Mouse (Mus musculus): ENCODE data around the gene Tmbim6. TPM values are rescaled to one million over a fixed set of nuclear protein-coding genes. Genes with fewer than 3 reads are reported as not detected.

Gene Tmbim6
- polyA plus RNA-seq, 1 experiment from 2014 or later = 267 TPM

DNA sequence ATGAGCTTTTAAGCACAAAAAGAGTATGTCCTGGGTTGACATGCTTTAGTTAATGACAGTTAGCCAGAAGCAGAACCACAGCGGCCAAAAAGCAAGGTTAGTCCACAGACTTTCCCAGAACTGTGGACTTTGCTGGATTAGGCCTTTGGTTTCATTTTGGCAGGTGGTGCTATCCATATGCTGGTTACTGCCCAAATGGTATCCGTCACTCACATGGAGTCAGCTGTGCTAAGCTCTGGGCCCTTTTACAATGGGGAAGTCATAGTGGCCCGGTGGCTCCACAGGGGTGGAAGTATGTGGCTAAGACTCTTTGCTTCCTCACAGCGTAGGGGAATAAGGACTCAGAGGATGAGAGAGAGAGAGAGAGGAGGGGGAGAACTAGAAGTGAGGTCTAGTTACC lies 4.7 kb upstream of the Tmbim6 start:
- no peaks in the 10 kb centered on the region for H3K9me3 ChIP-seq
- H3K36me3 ChIP-seq (replicated peaks) = no peaks in the 10 kb centered on the region
- H3K27ac ChIP-seq = no peak overlapping the region
- DNase-seq (ENCODE audit: extremely low spot score, low spot score) = no peak
- H3K4me3 ChIP-seq = no peak overlapping the region
- WGBS = 78% methylated on average over 4 of the region's 4 CpGs
- no peaks in the 10 kb centered on the region for H3K27me3 ChIP-seq (ENCODE audit: poor library complexity, severe bottlenecking)
- H3K4me1 ChIP-seq = peaks cover 20% of the 10 kb centered on the region

DNA sequence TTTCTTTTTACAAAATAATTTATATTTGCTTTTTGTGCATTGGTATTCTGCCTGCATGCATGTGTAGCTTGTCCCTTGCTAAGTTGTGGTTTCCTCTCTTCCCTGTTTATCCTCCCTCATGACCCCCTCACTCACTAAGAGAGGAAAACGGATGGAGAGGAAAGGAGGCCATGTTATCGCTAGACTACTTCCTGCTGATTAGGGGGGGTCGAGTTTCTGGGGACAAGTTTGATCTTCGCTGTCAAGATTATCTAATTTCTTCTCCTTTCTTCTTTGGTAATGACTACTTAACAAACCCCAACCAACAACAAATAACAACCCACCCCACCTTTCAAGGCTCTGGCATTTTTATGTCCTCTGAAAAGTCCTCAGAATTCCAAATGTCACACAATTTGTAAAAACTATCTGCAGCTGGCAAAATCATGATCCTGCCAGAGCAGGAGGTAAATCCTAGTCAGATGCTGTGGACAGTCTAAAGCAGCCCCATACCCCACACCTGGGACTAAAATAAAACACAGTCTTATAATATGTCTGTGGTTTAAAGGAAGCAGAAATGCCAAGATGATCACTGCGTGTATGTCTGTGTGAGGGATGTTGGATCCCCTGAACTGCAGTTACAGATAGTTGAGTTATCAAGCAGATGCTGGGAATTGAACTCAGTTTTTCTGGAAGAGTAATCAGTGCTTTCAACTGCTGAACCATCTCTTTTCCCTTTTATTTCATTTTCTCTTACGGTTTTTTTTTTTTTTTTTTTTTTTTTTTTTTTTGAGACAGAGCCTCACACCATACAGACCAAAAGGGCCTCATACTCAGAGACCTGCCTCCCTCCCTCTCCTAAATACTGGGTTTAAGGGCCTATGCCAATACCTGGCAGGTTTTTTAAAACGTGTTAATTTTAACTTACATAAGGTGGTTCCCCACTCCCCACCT lies 1.9 kb upstream of the Tmbim6 start:
- Histone ChIP-seq H3K4me3 (no peak overlapping the region), H3K4me1 (peaks cover 37% of the 10 kb centered on the region)
- WGBS = 75% methylated on average over 7 of the region's 7 CpGs

DNA sequence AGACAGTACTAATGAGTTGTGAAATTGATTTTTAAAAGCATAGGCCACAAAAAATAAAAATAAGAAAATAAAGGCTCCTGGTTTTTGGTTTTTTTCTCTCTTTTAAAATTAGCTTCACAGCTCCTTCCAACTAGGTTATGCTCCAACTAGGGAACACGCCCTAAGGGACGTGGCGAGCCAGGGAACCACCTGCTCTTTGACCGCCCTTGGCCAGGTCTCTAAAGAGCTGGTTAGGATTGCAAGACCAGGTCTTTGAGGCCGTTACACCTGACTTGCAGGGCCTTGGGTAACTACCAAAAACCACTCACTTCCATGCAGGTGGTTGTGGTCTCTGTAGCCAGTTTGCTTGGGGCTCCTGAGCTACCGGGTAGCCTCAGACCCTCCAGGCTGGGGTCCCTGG lies 707 bp upstream of the Tmbim6 start:
- 85% methylated on average over 6 of the region's 6 CpGs for WGBS
- Histone ChIP-seq H3K9me3 (no peaks in the 10 kb centered on the region), H3K4me3 (peak overlapping the region; percentile 87), H3K27ac (peak overlapping the region; percentile 94), H3K36me3 (replicated peaks) (no peaks in the 10 kb centered on the region), H3K4me1 (peaks cover 49% of the 10 kb centered on the region), H3K27me3 (ENCODE audit: poor library complexity, severe bottlenecking) (no peaks in the 10 kb centered on the region)
- DNase-seq (ENCODE audit: extremely low spot score, low spot score) = no peak

More for the DNA sequence above, 1.9 kb upstream of the Tmbim6 start:
- Histone ChIP-seq H3K27me3 (ENCODE audit: poor library complexity, severe bottlenecking) (no peaks in the 10 kb centered on the region), H3K9me3 (no peaks in the 10 kb centered on the region), H3K36me3 (replicated peaks) (no peaks in the 10 kb centered on the region), H3K27ac (no peak overlapping the region)
- no peak for DNase-seq (ENCODE audit: extremely low spot score, low spot score)

DNA sequence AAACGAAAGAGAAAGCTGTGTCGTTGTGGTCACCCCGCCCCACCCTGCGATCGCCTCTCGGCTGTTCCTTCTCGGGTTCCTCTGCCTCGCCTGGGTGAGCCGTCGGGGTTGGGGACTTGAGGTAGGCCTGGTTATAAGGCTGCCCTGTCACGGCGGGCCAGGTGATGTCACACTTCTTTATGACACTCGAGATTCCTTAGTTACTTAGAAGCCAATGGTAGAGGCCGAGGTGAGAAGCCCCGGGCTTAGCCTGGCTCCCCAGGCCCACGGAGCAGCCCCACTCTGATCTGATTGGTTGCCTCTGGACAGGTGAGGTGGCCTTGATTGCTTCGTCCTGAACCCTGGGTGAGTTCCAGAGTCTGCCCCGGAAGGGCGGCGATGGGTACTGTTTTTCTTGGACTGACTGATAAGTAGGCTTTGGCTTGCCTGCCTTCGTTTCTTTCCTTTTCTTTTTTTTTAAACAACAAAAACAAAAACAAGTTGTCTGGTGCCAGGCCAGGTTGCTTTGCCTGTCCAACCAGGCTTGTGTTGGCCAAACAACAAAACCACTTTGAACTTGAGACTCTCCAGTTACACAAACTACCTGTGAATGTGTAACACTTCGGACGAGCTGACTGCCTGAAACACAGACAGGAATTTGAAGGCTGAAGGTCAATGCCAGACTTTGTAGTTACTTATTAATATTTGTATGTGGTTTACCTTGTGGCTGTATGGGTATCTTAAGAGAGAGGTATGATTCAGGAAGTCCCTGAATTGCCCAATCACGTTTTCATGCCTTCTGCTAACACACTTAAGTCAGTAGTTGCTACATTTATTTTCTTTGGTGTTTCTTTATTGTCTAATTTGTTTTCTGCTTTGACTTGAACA lies 937 bp downstream of the Tmbim6 start:
- Histone ChIP-seq H3K27me3 (ENCODE audit: poor library complexity, severe bottlenecking) (no peaks in the 10 kb centered on the region), H3K9me3 (no peaks in the 10 kb centered on the region), H3K27ac (peak overlapping the region; percentile 94), H3K4me3 (peak overlapping the region; percentile 87), H3K36me3 (replicated peaks) (no peaks in the 10 kb centered on the region), H3K4me1 (peaks cover 55% of the 10 kb centered on the region)
- no peak for DNase-seq (ENCODE audit: extremely low spot score, low spot score)
- WGBS = 15% methylated on average over 24 of the region's 24 CpGs

DNA sequence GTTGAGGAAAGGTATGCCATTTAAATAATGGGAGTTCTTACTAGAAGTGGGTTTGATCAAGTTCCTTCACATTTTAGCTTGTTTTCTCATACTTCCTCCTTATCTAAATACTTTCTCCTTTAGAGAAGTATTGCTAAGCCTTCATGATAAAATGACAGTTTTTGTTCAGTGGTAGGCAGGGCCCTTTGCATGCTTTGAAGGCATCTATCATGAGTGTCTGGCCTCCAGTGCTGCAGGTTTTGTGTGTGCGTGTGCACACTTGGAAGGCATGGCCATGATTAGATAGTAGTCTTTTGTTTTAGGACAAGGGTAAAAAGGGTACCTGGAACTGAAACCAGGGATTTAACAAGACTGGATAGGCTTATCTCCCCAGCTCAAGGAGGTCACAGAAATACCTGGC lies 3.8 kb downstream of the Tmbim6 start:
- Histone ChIP-seq H3K36me3 (replicated peaks) (peaks cover 21% of the 10 kb centered on the region), H3K4me1 (peaks cover 65% of the 10 kb centered on the region), H3K27ac (no peak overlapping the region), H3K4me3 (no peak overlapping the region), H3K9me3 (no peaks in the 10 kb centered on the region), H3K27me3 (ENCODE audit: poor library complexity, severe bottlenecking) (no peaks in the 10 kb centered on the region)
- DNase-seq (ENCODE audit: extremely low spot score, low spot score) = no peak
- WGBS = 85% methylated on average over 1 of the region's 1 CpGs

- DNase-seq (ENCODE audit: extremely low spot score, low spot score) = no peak
- no peaks in the 10 kb centered on the region for H3K27me3 ChIP-seq (ENCODE audit: poor library complexity, severe bottlenecking)
- H3K27ac ChIP-seq = no peak overlapping the region
- peaks cover 25% of the 10 kb centered on the region for H3K36me3 ChIP-seq (replicated peaks)
- no peaks in the 10 kb centered on the region for H3K9me3 ChIP-seq
- no peak overlapping the region for H3K4me3 ChIP-seq
- WGBS = 87% methylated on average over 4 of the region's 4 CpGs
- H3K4me1 ChIP-seq = peaks cover 61% of the 10 kb centered on the region
Observed at GRCm38 (mm10) chr15:99396875-99397274, 4.2 kb downstream of the Tmbim6 start.

DNA sequence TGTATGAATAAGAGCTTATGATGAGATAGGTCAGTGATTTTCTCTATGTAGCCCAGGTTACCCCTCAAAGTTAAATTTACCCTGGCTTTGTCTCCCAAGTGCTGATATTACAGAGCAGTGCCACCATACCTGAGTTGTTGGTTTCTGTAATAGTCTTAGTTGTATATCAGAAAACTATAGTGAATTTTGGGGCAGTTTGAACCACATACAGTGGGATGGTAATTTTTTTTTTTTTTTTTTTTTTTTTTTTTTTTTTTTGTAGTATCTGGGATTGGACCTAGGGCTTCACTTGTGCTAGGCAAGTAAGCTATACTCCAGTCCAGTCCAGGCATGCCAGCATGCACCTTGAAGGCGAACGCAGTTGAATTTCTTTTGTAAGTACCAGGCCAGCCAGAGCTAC lies 4.9 kb downstream of the Tmbim6 start:
- Histone ChIP-seq H3K4me3 (no peak overlapping the region), H3K4me1 (peaks cover 53% of the 10 kb centered on the region), H3K27me3 (ENCODE audit: poor library complexity, severe bottlenecking) (no peaks in the 10 kb centered on the region)

DNA sequence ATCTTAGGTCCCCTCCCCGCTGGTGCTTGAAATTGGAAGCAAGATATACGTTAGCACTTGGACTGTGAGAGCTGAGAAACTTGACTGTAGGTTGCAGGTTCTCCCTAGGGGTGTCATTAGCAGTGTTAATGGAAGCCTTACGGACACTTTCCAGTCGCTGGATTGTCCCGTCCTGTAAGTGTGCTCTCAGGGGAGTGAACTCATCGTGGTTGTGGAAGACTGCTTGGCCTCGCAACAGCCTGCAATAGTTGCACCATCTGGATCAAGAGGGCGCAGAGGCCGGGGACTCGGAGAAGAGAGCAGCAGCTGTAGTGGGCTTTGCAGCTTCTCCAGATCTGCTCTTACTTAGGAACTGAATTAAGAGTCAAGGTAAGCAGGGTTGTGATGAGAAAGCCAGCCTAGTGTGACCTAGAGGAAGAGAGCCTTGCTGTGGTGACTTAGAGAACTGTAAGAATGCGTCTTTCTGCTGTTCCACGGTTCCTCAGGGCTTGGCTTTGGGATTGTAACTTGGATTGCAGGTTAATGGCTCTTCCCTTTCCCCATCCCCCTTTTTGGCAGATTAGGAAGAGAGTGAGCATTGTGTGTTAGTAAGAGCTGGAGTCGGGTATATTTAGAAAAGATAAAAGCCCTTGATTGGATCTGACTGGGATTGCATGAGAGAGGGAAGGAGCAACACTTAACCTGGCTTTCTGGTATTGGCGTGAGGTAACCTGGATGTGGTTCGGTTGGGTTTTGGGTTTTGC lies 7.0 kb downstream of the Tmbim6 start:
- no peak overlapping the region for H3K27ac ChIP-seq
- peaks cover 53% of the 10 kb centered on the region for H3K36me3 ChIP-seq (replicated peaks)
- no peak overlapping the region for H3K4me3 ChIP-seq
- H3K9me3 ChIP-seq = no peaks in the 10 kb centered on the region
- no peaks in the 10 kb centered on the region for H3K27me3 ChIP-seq (ENCODE audit: poor library complexity, severe bottlenecking)
- WGBS = 86% methylated on average over 15 of the region's 15 CpGs
- peaks cover 39% of the 10 kb centered on the region for H3K4me1 ChIP-seq
- DNase-seq (ENCODE audit: extremely low spot score, low spot score) = no peak

More for the DNA sequence above, 4.9 kb downstream of the Tmbim6 start:
- WGBS = 98% methylated on average over 2 of the region's 2 CpGs
- no peak overlapping the region for H3K27ac ChIP-seq
- H3K9me3 ChIP-seq = no peaks in the 10 kb centered on the region
- DNase-seq (ENCODE audit: extremely low spot score, low spot score) = no peak
- peaks cover 33% of the 10 kb centered on the region for H3K36me3 ChIP-seq (replicated peaks)

DNA sequence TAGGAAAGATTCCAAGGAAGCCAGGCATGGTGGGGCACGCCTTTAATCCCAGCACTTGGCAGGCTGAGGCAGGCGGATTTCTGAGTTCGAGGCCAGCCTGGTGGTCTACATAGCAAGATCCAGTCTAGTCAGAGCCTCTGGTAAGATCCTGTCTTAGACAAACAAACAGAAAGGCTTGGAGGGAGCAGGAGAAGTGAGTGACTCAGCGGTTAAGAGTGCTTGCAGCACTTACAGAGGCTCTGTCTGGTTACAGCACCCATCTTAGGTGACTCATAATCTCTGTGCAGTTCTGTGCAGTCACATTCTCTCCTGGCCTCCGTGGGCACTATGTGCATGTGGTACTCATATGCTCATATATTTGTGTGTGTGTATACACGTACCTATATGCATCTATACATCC lies 7.9 kb downstream of the Tmbim6 start:
- Histone ChIP-seq H3K4me3 (no peak overlapping the region), H3K27me3 (ENCODE audit: poor library complexity, severe bottlenecking) (no peaks in the 10 kb centered on the region), H3K9me3 (no peaks in the 10 kb centered on the region), H3K27ac (no peak overlapping the region), H3K36me3 (replicated peaks) (peaks cover 63% of the 10 kb centered on the region), H3K4me1 (peaks cover 29% of the 10 kb centered on the region)
- no peak for DNase-seq (ENCODE audit: extremely low spot score, low spot score)
- 93% methylated on average over 6 of the region's 6 CpGs for WGBS

GRCm38 (mm10) chr15:99403159-99403889 lies 10.6 kb downstream of the Tmbim6 start:
- H3K9me3 ChIP-seq = no peaks in the 10 kb centered on the region
- peaks cover 13% of the 10 kb centered on the region for H3K4me1 ChIP-seq
- no peaks in the 10 kb centered on the region for H3K27me3 ChIP-seq (ENCODE audit: poor library complexity, severe bottlenecking)
- no peak for DNase-seq (ENCODE audit: extremely low spot score, low spot score)
- no peak overlapping the region for H3K27ac ChIP-seq
- WGBS = 96% methylated on average over 12 of the region's 12 CpGs
- H3K36me3 ChIP-seq (replicated peaks) = peaks cover 90% of the 10 kb centered on the region
- no peak overlapping the region for H3K4me3 ChIP-seq

GRCm38 (mm10) chr15:99405150-99405549 lies 12.5 kb downstream of the Tmbim6 start:
- H3K4me1 ChIP-seq = 0 out of 2 replicates have a peak, but pooled peaks cover under 1% of the 10 kb centered on the region
- no peaks in the 10 kb centered on the region for H3K9me3 ChIP-seq
- H3K4me3 ChIP-seq = no peak overlapping the region
- DNase-seq (ENCODE audit: extremely low spot score, low spot score) = no peak
- 93% methylated on average over 9 of the region's 9 CpGs for WGBS
- H3K36me3 ChIP-seq (replicated peaks) = peaks cover 96% of the 10 kb centered on the region
- H3K27me3 ChIP-seq (ENCODE audit: poor library complexity, severe bottlenecking) = no peaks in the 10 kb centered on the region
- H3K27ac ChIP-seq = no peak overlapping the region

Data from forebrain, embryonic 10.5 days (tissue).